Mouse (Mus musculus): ENCODE data around the gene Map2k5.

DNA sequence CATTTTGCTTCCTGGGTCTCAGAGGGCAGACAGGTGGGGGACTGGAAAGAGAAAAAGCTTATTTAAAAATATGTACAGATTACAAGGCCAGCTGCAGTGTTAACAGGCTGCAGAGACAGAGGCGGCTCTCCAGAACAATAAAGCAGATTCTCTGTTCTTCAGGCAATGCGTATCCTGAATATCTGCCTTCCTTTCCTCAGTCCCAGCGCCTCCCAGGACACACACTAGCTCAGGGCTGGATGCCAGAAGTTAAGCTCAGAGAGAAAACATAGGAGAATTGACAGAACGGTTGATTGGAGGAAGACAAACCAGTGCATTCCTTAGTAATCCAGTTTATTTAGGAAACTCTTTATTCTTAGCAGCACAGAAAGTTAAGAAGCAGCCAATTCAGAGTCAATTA, 69.3 kb downstream of the Map2k5 start:
- TF ChIP-seq CTCF (IDR thresholded peaks at IDR 0.05; ENCODE audit: extremely low read depth, insufficient read depth, low read length) (no peak), POLR2A (IDR thresholded peaks at IDR 0.05; ENCODE audit: extremely low read depth, insufficient read depth, low read length) (no peak)

Measured in cortical plate, adult 2 months (tissue).